18 mouse cellular contexts compared by ENCODE assay signal in genomic region chr9:95220009-95220408, GRCm38 (mm10).
DNase-seq lines count a peak whose midpoint lies in the region; TF ChIP-seq lines count a peak whose summit lies in the region.
"Had no signal": no experiment of that assay in that cellular context is flagged by ENCODE, and none has a peak within 500 bp of the region (broad histone marks: within the 10 kb centered on the region; RNA-seq: fewer than 3 reads in every experiment).

No protein-coding gene starts in this region.

- peak; percentile 85 to 91 for DNase-seq in adrenal gland, adult (ENCODE audit: inconsistent age in 2 of 2, low spot score in 1 of 2)
- DNase-seq in adrenal gland, postnatal 10 days = peak; percentile 73
- DNase-seq in kidney, postnatal 14 days = peak; percentile 62
- peak; percentile 58 for DNase-seq in lung, postnatal 14 days
- DNase-seq in layer of hippocampus, adult 8-10 months (ENCODE audit: low spot score in 2 of 2) = no peak
- DNase-seq in urinary bladder, postnatal 4 days (ENCODE audit: low spot score in 2 of 2) = no peak
- DNase-seq in gastrocnemius, adult 2 months = no peak
- DNase-seq: B cell, adult 2 months; cerebellum, adult 11-12 months; cerebellum, postnatal 36 days; heart, postnatal 4 days; right cerebral cortex, postnatal 25 days; thymus, postnatal 36 days had no signal

- intact Hi-C loops in gastrocnemius, adult 2 months (cut with DNase I) = no loop called here

- no peak overlapping the region for H3K27ac ChIP-seq in gastrocnemius, adult 2 months
- H3K27ac ChIP-seq: embryonic facial prominence, embryonic 10.5 days; heart, embryonic 13.5 days; hindbrain, postnatal 0 days; liver, embryonic 12.5 days; midbrain, embryonic 12.5 days had no signal

- TF ChIP-seq CTCF in gastrocnemius, adult 2 months (IDR thresholded peaks at IDR 0.05) = no peak

- no peak overlapping the region for H3K4me3 ChIP-seq in gastrocnemius, adult 2 months
- H3K4me3 ChIP-seq: embryonic facial prominence, embryonic 10.5 days; heart, embryonic 13.5 days; liver, embryonic 12.5 days; midbrain, embryonic 12.5 days had no signal

Comparison
In these comparisons a context has a peak if more than half of its experiments do, and no peak if none do; other contexts are left out.
1. DNase-seq: peak in adrenal gland, adult (2 of 2), adrenal gland, postnatal 10 days (single experiment), kidney, postnatal 14 days (single experiment) and lung, postnatal 14 days (single experiment); none in layer of hippocampus, adult 8-10 months (0 of 2), urinary bladder, postnatal 4 days (0 of 2) and gastrocnemius, adult 2 months (single experiment).